Mouse (Mus musculus) cerebellum, adult 9-10 months (tissue): ENCODE measurements at regions not wholly inside any gene's neighbourhood (a gene's known extent, or its start where the extent isn't known, plus 50 kb on each side); places are given as distances from the start of the nearest gene placed in this dataset.
"Not testable (repeated sequence)": the region's sequence is repeated elsewhere in the genome, so short reads cannot be mapped to it uniquely, and the experiment has no call there.

ENCODE experiments used
- DNase-seq: peaks from one replicate; pipeline ENCODE4 v3.0.0; 2022

DNA sequence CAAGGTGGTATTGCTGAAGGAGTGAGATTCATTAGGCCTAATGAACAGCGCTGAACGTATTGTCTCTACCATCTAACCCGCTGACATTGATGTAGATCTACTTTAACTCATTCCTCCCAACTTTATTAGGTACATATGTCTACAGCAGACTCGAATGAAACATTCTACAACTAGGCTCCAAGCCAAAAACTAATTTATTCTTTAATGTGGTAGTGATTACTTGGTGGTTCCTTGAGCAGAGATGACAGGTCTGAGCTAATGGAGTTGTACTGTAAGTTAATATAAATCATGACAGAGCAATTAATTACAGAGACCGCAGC, 271.2 kb downstream of the Etnk1 start:
- no peak for DNase-seq

DNA sequence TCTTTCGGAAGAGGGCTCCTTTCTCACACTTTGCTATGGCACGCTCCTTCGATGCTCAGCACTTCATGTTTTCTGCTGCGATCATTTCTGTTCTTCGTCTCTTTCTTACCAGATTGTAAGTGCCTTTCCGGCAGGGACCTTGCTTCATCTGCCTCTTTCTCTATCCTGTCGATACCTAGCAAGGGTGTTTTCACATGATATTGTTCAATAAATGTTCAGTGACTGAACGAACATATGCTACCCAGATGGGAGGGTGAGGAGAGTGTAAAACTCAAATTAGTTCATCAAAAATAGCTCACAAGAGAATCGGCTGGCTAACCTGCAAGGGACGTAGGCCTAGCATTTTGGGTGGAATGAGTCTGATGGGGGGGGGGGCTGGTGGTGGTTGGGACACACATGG, 272.5 kb downstream of the Etnk1 start:
- no peak for DNase-seq

DNA sequence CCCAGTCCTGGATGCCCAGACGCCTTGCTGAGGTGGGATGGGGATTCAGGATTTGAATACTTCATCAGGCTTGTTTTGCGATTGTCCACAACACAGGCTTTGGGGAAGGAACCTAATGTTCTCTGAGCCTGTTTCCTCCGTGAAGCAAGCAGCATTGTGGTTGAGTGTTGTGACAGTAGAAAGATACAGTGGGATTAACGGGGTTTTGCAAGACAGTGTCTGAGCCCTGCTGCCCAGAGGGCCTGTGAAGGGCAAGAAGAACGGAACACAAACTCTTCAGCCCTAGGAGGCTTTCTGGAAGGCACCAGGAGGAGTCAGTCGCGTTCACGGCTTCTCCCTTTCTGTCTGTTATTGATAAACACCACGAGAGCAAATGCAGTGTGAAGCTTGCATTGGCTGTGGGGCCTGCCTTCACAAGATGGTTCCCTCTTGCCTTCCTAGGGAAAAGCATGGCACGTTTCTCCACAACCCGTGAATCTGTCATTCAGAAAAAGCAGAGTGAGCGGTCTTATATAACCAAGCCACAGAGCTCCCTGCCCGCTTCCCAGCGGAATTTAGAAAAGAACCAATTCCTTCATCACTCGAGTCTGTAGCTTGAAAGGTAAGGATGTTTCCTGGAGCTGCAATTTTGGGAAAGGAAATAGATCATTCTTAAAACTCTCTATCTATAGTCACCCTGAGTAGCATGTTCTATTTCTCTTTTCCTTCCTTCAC, 273.4 kb downstream of the Etnk1 start:
- no peak for DNase-seq

DNA sequence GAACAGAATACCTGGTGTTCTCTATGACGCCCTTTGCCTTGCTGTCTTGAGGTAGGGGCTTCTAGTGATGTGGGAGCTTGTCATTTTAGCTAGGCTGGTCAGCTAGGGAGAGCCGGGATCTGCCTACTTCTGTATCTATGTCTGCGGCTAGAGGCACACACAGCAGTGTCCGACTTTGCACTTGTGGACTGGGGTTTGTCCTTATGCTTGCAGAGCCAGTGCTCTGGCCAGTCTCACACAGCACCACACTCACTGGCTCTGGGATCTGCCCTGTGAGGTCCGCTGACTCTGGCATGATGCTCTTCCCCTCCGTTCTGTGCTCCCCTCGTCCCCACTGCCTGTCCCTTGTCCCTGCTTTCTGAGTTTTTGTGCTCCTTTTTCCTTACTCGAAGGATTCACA, 275.3 kb downstream of the Etnk1 start:
- no peak for DNase-seq

DNA sequence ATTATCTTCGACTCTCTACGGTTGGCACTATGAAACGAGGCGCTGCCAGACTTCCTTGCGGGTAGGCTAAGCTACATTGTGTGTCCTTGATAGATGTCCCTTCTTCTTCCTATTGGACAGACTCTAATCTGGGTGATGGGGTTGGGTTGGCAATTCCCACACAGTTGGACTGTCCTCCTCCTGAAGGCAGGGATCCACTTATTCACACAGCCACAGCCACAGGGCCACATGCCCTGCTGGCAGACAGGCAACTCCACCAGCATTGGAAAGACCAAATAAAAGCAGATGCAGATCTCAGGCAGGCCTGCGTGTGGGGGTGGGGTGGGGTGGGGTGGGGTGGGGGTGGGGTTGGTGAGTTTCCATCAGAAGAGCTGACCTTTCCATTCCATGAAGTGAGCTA, 276.4 kb downstream of the Etnk1 start:
- no peak for DNase-seq

DNA sequence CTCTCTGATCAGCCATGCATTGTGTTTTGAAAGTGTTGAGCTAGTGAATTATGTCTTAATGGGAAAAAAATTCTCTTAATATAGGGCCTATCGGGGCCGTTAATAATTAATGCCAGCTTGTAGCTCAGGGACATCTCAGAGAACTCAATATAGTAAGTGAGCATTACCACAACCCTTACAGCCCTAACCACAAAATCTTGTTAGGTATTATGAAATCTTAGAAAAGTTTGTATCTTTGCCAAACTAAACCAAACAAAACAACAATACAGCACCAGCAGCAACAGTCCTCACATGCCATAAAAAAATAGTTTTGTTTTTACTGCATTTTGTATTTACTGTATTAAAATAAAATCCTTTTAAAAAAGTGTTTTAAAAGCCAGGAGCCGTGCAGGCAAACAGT, 277.8 kb downstream of the Etnk1 start:
- DNase-seq, result no peak

DNA sequence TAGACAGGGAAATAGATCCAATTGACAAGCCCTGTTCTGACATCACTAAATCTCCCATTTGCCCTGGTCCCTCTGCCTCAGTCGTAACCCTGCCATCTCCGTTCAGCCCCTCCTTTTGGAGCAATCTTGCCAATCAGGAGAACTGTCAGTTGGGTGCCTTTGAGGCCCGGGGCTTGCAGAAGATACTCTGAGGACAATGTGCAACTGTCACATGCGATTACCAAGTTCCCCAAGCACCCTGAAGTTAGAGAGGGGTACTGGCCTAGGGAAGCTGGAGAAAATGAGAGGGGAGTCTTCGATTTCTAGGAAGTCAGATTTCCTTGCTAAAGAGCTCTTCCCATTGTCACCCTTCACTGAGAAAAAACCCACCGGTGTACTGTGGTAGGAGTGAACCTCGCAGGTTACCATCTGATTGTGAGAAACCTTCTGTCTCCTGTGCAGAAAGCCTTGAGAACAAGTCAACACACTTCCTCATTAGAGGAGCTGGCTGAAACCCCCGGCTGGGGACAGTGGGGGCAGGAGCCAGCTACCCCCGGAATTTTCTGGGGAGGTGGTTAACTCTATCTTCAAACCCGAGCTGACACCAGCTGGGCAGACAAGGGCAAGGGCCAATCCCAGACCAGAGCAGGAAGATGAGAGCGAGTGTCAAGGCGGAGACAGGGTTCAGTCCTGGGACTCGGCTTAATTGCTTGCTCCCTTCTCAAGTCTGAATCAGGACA, 279.0 kb downstream of the Etnk1 start:
- DNase-seq, result no peak

DNA sequence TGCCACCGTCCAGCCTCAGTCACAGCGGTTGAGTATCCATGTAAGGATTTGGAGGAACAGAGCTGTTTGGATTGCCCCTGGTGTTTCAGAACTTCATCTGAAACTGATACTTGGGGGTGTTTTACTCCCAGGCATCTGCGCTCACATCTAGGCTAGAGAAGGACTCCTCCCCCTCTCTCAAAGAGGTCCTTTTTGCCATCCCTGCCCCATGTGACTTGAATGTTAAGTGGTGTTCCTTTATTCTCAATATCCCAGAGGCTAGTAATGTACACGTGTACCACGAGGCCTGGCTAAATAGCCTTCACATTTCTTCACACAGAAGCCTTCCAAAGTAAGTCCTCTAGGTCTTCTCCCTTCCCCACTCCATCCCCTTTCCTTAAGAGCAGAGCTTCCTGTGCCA, 280.0 kb downstream of the Etnk1 start:
- DNase-seq, result no peak

DNA sequence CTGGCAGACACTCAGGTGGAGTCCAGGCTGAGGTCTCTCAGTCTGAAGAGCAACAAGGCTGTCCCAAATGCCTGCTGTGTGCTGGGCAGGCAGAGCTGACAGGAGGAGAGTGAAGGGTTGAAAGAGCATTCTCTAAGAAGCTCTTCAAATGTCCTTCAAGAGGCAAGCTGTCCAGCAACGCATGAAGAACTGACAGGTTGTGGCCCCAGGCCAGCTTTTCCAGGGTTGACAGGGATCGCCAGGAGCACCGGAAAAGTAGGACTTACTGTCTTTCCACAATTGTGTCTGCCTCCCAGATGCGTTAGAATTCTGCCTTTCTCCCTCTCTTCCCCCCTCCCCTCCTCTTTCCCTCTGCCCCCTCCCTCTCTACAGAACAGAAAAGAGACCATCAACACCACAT, 282.1 kb downstream of the Etnk1 start:
- DNase-seq, result no peak

DNA sequence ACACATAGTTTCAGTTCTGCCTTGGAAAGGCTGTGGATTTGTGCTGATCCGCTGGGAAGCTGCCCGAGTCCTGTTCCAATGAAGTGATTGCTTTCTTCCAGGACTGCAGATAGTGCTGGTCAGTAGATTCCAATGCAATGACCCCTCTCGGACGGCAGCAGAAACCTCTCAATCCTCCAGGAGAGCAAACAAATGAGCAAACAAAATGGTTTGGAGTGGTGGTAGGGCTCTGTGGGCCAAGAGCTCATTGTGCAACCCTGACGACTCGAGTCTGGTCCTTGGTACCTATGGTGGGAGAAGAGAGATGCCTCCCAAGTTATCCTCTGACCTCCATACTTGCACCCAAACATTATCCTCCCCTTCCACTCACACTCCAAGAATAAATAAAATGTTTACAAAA, 284.8 kb downstream of the Etnk1 start:
- no peak for DNase-seq

DNA sequence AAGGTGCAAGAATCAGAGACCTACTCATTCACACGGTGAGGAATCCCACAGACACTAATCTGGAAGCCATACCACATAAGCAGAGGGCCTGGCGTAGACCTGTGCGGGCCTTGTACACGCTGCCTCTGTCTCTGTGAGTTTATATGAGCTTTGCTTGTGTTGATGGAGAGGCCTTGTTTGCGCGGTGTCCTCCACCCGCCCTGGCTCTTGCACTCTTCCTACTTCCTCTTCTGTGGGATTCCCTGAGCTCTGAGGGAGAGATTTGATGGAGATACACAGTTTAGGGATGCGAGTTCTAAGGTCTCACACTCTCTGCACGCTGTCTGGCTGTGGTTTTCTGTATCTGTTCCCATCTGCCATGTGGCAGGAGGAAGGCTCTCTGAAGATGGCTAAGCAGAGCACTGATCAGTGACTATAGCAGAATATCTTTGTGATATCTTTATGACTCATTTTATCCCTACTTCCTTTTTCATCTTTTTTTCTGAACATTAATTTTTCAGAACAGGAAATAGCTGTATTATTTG, 287.7 kb downstream of the Etnk1 start:
- no peak for DNase-seq

DNA sequence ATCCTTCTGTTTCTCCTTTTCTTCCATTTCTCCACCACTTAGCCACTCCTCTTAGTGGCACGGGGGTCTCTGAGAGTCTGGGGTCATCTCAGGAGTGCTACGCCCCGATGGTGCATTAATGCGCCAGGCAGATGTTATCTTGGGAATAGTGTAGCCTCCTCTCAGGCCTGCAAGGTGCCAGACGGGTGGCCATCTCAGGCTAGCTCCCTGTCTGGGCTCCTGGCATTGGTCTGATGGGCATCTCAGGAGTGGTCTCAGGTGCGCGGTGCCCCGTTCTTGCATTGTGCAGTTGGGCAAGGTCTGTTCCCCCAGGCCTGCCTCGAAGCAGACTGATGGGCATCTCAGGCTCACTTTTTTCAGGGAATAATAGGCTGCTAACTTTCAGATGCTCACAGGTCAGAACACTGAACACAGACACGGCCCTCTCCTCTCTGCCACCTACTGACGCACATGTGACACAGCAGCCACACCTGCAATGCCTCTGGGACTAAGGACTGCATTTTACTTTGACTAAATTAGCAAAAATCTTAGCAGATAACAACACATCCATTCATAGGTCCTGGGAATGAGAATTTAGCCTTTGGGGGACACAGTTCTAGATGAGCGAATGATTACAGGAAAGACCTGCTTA, 298.0 kb downstream of the Etnk1 start:
- no peak for DNase-seq

DNA sequence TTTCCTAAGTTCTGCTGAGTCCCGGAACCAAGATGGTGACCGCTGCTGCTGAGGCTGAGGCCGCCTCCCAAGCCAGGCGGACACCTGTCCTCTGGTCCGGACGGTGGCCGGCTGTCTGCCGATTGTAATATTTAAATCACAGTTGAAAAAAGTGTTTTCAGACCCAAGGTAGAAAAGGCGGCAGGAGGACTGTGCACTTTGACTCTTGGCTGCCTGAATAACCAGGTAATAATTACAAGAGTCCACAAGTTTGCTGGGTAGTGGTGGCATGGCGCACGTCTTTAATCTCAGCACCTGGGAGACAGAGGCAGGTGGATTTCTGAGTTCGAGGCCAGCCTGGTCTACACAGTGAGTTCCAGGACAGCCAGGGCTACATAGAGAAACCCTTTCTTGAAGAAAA, 305.7 kb downstream of the Etnk1 start:
- DNase-seq, result not testable (repeated sequence)

DNA sequence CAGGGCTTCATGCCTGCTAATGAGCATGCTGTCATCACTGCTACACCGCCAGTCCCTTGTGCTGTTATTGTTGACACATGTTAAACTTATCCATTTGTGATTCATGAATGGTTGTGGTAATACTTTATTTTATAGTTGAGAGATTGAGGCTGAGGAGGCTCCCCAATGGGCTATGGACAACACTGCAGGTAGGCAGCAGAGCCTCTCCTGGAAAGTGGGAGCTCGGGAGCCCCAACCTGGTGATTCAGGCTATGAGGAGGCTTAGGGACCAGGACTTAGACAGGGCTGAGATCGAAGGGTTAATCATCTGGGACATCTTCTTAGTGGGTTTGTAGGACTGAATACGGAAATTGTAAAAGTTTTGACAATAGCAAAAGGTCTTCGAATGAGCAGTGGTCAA, 307.4 kb downstream of the Etnk1 start:
- DNase-seq, result no peak

DNA sequence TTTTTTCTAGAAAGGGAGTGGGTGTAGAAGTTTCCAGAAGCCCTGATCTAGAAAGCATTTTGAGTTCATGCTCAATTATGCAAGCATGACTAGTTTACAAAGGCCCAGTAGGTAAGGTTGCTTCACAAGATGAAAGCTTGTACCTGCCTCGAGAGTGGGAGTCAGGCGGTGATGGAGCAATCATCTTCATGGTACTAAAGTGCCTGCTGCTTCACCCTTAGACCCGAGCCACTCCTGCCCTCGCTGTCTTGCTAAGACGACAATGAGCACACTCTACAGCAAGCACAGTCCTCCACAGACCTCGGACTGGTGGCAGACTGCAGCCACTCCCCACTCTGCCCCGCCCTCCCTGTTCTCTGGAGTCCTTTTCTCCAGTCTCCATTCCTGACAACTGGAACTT, 308.3 kb downstream of the Etnk1 start:
- no peak for DNase-seq

DNA sequence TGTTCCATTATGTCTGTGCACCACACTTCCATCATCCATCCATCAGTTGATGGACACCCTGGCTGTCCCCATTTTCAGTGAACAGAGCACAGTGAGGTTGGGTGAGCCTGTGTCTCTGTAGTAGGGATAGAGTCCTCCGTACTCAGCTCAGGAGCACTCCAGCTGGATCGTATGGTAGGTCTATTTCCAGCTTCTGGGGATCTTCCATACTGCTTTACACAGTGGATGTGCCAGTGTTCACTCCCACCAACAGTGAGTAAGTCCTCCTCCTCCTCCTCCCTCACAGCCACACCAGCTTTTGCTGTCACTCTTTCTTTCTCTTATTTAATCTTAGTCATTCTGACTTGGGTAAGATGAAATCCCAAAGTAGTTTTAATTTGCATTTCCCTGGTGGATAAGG, 310.4 kb downstream of the Etnk1 start:
- DNase-seq, result no peak

DNA sequence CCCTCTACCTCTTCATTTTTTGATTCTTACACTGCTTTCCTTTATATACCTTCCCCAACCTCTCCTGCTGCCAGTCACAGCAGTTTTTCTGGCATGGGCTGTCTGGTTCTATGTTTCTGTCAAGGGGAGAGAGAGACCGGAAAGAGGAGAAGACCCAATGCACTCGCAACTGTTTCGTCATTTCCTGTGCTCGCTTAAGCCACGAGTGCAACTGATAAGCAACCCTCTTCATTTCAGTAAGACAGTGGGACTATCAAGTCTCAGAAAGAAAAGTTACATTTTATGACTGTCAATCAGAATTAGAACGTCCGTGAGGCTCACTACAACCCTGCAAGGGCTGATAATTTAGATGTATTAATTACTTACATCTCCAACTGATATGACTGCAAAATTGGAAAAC, 312.2 kb downstream of the Etnk1 start:
- no peak for DNase-seq

DNA sequence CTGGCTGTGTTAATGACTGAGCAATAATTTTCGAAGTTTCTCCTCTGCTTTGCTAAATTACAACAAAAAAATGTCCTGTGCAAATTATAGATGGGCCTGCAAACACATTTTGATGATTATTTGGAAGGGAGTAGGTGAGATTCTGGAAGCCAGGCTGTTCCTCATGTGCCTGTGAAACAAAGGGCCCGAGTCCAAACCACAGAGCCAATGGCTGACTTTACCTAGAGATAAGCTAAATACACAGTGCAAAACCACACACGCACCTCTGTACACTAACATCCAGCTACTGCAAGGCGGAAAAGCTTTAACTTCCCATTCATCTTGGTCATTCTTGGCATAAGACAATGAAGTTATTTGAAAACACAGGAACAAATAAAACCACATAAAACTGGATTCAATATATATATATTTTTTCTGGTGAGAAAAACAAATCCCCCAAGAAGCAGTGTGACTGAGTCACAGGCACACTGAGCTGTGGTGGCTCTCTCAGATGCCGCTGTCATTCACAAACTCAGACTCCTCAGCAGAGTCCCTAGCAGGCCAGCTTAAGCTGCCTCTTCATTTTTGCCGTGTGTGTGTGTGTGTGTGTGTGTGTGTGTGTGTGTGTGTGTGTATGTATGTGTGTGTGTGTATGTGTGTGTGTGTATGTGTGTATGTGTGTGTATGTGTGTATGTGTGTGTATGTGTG, 312.8 kb downstream of the Etnk1 start:
- no peak for DNase-seq

DNA sequence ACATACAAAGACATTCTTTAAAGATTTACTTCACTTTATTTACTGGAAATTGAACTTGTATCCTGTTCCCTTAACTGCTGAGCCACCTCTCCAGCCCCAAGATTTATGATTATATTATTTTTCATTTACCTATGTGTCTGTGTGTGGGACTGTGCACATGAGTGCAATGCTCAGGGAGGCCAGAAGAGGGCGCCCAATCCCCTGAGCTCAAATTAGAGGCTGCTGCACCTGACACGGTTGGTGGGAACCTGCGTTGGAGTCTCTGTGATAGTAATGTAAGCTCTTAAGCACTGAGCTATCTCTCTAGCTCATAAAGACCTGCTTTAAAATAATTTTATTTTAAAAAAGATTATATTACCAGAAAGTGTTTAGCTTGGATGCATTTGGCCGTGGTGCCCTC, 315.3 kb downstream of the Etnk1 start:
- DNase-seq, result no peak

DNA sequence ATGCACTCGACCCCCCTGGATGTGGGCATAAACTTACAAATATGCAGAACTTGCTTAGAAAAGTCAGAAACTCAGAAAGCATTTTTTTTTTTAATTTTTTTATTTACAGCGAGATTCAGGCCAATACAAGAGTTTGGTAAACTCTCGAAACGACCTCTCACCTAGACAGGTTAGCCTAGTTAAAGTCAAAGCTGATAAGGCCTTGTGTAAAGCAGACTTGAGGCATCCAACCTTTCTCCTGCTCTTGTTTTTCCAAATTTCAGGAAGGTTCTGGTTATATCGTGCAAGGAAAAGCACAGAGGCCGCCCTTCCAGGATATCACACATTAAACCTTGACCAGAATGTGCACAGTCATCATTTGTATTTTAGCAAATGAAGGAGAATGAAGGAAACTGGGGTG, 315.8 kb downstream of the Etnk1 start:
- DNase-seq, result no peak

DNA sequence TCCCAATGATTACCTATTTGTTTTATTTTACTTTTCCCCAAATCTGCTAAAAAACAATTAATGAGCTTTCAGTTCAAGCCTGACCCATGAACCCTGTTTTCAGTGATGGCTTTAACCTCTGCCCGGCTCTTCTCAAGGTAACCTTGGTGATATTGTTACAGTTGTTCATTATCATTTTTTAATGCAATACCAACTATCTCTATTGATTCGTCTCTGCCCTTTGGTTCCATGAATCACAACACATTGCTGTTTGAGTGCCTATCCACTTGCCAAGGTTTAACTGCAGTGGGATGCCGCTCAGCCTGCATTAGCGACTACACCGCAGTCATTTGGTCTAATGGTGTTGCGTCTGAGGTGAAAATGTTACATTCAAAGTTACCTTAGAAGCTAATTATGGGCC, 317.9 kb downstream of the Etnk1 start:
- no peak for DNase-seq

DNA sequence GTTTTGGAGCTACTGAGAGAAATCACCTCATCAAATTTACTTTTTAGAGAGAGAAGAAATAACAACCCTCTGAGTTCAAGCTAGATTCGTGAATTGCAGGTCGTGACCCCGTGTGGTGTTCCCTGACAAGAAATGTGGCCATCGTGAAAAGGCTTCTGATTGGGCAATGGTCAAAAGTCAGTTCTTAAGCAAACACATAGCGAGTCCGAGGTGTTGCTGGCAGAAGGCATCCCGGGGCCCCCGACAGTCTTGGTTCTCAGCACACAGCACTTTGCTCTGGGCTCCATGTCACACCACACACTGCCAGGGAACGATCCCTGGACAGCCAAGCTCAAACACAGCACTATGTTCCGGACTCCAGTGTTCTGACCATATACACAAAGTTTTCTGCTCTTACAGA, 320.0 kb downstream of the Etnk1 start:
- no peak for DNase-seq

DNA sequence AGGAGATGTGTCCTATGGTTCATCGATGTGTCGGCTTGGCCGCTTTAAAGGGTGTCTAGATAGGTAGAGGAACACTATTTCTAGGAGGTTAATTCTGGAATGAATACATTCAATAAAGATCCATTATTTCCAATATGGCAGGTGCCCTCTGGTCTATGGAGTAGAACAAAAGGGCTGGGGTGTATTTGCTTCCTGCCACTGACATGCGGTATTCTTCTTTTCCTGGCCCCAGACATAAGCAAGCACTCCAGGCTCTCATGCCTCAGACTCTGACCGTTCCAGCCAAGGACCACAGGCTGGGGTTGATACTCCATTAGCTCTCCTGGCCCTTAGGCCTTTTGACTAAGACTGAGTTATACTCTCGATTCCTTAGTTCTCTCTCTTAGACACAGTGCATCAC, 323.0 kb downstream of the Etnk1 start:
- DNase-seq, result no peak

DNA sequence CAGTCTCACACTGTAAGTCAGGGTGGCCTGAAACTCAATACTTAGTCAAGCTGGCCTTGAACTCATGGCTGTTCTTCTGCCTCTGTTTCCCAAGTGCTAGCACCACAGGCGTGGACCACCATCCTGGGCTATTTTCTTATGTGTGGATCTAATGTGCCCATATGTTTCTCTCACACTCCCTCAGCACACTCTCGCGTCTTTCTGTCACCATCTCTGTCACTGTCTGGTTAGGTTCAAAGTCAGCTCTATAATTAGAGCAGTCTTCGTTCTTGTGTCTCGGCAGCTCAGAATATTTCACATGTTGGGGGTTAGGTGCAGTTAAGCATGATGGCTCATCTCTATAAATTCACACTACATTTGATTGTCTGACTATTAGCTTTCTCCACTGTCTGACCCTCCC, 324.4 kb downstream of the Etnk1 start:
- no peak for DNase-seq
